Mouse (Mus musculus) heart, adult 2 months (tissue): Measurements from ENCODE around the gene Phykpl.

Experiments used
- CTCF ChIP-seq: fragments of 200-600 bp; IDR thresholded peaks from 2 replicates; pipeline ENCODE4 v1.8.1; 2022; ENCODE audit warnings: antibody characterized with exemption, mild to moderate bottlenecking, moderate library complexity
- EP300 ChIP-seq: fragments of 200-500 bp; IDR thresholded peaks from 2 replicates; pipeline ENCODE4 v1.6.1; 2011; ENCODE audit warnings: low read depth, low read length, control low read depth; ENCODE audit not compliant: insufficient read depth
- POLR2A ChIP-seq: fragments of 200-500 bp; IDR thresholded peaks from 2 replicates; pipeline ENCODE4 v1.6.1; 2011; ENCODE audit warnings: mild to moderate bottlenecking, low read depth, low read length, control low read depth; ENCODE audit not compliant: insufficient read depth

GRCm38 (mm10) chr11:51543487-51544050 lies 41.0 kb upstream of the Phykpl start:
- TF ChIP-seq CTCF = no peak
- no peak for TF ChIP-seq POLR2A
- no peak for TF ChIP-seq EP300
